Mouse (Mus musculus) G1E-ER4 (cell line): ENCODE results near the gene Stom. TPM values are rescaled to one million over a fixed set of nuclear protein-coding genes. Genes with fewer than 3 reads are reported as not detected.

Experiments used
- GATA1 ChIP-seq: IDR thresholded peaks from one replicate; pipeline ENCODE4 v1.8.0; 2012; ENCODE audit warnings: low read length, inconsistent platforms
- polyA plus RNA-seq: library from polyadenylated mRNA; stranded (reverse); fragments of >175 nt; gene quantifications from 2 replicates; pipeline ENCODE4 v1.2.3, GENCODE M21; 2012

The Stom gene
- polyA plus RNA-seq: 18.7 and 23.0 TPM in 2 replicates

DNA sequence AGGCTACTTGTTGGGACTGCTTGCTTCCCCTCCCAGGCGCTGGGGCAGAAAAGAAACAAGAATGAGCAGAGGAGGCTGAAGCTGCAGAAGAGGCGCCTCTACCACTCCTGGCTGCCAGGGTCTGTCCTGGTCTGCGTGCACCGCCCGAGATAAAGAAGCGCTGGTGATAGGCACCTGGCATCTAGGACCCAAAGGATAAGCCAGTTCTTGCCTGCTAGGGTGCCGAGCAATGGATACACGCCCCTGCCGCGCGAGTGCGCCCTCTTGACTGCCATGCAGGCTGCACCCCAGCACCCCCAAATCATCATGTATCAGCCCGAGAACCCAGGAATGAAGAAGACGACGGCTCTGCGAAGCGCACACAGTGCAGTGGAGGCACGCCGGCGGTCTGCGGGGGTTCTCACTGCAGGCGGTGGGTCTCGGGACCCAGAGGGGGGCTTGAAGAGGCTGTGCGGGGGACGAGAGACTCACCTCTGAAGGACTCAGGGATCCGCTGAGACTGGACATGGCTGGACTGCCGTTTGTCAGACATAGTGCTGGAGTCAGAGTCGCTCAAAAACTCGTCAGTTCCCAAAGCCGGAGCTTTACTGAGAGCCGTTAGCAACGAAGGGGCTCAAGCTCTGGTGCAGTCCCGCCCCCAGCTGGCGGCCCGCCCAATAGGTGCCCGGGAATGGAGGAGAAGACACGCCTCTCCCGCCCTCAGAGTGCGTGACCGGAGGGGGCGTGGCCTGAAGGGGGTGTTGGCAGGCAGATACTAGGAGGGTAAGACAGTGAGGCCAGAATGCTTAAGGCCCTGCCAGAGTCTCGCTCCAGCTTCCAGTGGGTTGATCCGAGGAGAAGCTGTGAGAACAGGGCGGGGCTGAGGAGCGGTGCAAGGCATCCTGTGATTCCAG, at the start of gene Stom:
Gene Stom, minus strand, starts transcription at position 589 of the 893 bp plus-strand sequence.
- TF ChIP-seq GATA1: peak; percentile 59

DNA sequence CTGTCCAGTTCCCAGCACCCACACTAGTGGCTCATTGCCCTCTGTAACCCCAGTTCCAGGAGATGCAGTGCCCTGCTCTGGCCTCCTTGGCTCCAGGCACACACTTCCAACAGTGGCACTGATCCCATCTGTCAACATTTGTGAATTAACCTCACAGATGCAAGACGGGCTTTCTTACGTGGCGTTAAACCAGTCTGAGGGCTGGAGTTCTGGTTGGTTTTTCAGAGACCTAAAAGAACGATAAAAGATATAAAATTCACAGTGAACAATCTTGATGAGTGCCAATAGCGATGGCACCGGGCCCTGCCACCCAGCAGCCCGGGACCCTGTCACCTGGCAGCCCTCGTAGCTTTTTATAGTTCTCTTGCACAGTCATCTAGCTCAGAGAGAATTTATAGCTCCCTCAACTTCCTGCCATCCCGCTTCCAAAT, 48.7 kb upstream of the Stom start:
- TF ChIP-seq GATA1: no peak

DNA sequence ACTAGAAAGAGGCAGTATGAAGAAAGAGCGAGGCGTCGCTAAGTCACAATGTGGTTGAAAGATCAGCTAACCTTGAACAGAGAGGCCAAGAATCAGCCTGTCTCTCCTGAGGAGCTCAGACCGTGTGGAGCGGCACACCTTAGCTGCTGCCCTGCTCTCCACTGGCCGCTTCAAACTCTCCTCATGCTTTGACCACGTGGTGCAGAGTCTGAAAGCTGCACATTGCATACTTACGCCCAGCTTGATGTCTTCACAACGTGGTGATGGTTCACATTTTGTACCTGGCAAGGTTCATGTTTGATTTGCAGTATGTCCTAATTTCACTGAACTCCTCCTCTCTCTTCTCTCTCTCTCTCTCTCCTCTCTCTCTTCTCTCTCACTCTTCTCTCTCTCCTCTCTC, 42.5 kb upstream of the Stom start:
- TF ChIP-seq GATA1: no peak

DNA sequence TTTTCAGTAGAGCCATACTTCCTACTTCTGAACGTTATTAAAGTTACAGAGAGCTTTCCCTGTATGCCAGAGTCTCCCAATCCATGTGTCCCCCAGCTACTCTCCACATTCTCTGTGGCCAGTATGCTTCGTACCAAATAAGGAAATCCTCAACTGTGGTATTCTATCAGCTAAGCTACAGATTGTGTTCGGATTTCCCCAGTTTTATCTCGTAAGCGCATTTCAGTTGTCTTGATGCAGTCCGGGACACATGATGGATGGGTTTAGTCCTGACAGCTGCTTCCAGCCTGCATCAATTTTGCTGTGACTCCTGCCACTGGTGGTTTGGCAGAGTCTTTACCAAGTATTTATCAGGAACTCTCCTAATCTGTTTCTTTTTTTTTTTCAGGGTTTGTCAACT, 40.8 kb upstream of the Stom start:
- TF ChIP-seq GATA1: no peak

DNA sequence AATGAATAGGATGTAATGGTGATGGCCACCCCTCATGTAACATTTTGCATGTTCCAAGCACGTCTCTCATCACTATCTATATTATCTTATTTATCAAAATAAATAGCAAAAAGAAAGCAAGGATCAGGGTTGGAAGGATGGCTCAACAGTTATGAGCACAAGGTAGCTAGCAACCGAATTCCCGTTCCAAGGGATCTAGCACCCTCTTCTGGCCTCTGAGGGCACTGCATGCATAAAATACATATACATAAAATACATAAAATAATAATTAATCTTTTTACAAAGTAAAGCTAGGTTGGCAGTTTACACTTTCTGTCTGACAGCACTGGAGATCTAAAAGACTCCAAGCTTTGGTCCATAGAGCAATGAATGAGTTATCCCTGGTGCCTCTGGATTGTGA, 36.2 kb upstream of the Stom start:
- no peak for TF ChIP-seq GATA1

DNA sequence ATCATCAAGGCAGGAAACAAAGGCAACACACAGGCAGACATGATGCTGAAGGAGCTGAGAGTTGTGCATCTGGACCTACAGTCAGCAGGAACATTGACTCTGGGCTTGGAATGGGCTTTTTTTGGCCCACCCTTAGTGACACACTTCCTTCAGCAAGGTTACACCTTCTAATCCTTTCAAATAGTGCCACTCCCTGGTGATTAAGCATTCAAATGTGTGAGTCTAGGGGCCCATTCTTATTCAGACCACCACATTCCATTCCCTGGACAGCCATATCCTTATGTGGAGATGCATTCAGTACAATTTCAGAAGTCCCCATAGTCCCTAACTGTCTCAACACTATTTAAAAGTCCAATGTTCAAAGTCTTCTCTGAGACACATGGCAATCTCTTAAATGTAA, 33.9 kb upstream of the Stom start:
- no peak for TF ChIP-seq GATA1

DNA sequence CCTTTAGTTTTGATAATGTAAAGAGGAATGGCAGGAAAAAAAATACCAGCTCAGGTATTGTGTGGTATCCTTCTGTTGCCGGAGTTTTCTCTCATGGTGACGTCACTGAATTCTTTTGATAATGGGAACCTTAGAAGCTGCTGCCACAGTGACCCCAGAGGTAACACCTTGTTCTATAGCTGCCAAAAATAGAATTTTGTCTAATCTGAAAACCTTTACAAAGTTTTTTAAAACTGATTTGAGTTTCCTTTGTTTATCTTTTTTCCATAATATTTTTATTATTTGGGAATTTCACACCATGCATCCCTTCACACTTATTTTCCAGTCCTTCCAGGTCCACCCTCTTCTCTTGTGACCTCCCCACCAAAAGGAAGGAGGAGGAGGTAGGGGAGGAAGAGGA, 30.9 kb upstream of the Stom start, which contains the start of gene 4930568D16Rik:
Gene 4930568D16Rik, minus strand, starts transcription at position 101 of the 400 bp plus-strand sequence.
- TF ChIP-seq GATA1: no peak

DNA sequence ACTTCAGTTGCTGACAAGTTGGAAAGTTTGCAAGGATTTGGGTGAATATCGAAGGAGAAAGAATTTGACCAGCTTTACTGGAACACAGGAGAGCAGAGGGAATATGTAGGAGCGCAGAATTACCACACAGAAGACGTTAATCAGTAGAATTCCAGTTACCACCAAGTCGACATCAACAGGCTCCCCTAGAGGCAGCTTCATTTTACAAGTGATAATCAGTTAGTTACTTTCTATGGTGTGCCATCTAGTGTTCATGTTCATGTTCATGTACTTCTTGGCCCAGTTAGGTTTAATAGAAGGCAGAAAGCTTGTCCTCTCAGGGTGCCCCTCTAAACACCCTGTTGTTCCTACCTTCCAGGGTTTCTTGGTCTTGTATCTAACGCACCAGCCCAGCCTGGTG, 12.4 kb upstream of the Stom start:
- TF ChIP-seq GATA1: no peak

DNA sequence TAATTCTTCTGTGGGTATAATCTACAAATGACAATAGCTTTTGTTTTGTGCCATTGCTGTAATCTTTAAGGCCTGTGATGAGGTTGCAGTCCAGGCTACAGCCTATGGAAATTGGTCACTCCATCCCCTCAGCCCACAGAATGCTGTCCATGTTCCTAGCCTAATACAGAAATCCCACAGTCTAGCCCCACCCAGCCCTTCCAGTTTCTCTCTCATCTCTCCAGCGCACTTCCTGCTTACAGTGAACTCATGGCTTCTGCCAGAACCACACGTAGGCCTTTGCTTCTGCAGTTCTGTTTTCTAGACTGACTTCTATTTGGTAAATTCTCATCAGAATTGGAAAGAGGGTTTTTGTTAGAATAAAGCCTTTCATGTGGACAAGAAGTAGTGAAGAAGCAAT, 9.2 kb upstream of the Stom start:
- no peak for TF ChIP-seq GATA1

DNA sequence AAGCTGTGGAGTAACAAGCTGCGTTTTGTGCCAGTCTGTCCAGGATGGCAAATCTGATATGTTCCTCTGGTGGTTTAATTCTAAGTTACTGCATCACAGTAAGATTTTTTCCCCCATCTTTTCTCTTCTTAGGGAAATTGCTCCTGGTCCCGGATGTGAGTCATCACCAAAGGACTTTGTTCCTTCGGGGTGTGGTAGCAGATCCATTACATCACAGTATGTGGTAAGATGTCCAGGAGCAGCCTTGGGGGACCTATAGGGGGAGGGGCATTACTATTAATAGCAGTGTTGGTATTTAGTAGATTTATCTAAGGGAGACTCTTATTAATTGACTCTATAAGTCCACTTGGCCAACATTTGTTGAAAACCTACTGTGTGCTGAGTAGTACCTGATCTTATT, 5.8 kb upstream of the Stom start:
- TF ChIP-seq GATA1: no peak

DNA sequence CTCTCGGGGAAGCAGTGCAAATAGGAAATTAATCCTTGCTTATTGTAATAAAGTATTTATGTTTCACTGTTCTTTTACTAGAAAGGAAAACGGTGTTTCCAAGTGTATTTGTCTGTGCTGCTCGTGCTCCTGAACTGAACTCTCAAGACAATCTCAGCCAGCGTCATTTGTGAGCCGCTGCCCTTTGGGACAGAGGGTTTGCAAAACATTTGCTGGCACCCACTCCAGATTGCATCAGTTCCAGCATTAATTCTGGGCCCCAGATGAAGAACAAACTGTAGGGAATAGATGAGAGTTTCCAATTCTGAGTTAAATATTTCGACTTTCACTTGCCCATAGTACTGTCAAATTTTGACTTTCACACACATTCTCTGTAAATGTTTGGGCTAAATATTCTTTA, 1.9 kb upstream of the Stom start:
- TF ChIP-seq GATA1: no peak

DNA sequence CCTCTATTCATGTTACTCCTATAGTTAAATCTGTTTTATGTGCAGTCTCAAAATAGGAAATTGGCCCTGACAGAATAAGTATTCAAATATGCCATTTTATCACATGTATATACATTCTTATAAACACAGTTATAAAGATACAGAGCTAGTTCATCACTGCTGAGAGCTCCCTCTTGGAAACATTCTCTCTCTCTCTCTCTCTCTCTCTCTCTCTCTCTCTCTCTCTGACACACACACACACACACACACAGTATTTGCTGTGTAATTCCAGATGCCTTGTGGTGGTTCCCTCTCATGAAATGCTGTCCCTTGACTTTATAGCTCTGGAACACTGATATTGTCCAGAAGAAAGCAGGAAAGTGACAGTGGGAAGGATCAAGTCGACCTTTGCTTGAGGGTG, 1.3 kb upstream of the Stom start:
- no peak for TF ChIP-seq GATA1

DNA sequence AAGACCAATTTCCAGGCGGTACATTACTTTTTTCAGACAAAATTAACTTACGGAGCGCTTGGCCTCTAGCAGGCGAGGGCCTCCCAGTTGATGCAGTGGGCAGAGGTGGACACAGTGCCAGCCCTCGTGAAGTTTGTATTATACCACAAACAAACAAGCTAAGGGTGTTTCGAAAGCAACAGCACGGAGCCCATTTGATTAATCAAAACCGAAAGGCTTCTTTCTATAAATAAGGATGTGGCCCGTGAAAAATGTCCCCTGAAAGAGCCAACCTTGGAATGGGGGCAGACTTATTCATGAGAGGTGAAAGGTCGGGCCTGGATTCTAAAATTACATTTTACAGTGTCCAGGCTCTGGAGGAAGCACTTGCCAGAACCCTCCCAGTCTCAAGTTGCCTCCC, 643 bp upstream of the Stom start:
- TF ChIP-seq GATA1: no peak

DNA sequence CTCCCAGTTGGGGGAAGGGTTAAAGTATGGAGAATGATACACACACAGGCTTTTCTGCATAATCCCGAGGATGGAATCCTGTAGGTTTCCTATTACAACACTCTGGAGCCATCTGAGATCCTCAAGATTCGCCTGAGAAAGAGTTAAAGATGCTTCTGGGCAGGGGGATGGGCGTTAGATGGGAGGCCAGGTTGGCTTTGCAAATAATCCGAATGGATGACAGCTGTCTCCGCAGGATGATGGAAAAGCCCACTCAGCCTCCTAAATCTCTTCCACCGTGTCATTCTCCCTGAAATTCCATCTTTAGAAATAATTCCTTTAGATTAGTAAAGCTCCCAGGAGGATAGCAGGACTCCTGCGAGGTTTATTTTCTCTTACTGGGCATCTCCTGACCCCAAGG, 1.2 kb downstream of the Stom start:
- no peak for TF ChIP-seq GATA1

DNA sequence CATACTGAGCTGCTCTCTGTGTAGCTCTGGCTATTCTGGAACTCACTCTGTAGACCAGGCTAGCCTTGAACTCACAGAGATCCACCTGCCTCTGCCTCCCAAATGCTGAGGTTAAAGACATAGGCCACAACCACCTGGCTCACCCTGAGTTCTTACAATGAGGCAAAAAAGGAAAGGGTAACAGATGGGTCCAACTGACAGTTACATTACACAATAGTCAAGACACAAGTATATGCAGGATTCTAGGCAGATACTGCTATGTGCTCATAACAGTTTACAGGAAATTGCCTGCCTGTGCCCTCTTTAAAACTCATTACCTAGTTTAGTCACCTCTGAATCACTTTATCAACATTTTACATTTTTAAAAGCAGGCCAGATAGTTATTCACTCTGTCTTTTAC, 3.1 kb downstream of the Stom start:
- no peak for TF ChIP-seq GATA1

DNA sequence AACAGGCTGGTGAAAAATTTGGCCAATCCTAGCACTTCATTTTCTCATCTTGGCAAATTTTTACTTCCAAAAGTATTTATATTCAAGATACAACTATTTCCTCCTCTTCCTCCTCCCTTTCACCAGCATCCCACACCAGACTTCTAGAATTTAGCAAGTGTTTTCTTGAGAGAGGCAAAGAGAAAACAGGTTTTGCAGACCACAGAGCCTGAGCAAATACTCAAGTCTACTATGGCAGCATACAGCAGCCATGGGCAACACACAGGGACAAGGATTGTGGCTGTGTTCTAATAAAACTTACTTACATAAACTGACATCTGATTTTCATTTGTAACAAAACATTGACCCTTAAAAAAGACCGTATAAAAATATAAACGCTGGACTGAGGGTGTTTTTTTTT, 5.6 kb downstream of the Stom start:
- no peak for TF ChIP-seq GATA1

DNA sequence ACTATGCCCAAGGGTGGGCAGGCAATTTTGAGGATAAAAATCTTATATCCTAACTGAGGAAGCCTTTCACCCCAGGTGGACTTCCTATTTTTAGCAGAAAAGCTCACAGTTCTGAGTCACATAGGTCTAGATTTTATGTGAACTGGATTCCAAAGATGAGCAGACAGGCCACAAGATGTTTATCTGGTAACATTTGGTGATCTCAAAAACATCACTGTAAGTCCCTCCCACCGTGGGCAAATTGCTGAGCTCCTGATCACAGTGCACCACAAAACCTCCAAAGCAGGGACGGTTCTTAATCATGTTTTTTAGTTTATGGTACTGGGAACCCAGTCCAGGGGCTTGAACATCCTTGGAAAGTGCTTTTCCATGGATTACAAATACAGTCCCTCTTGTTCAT, 7.7 kb downstream of the Stom start:
- TF ChIP-seq GATA1: no peak
